Mouse (Mus musculus): ENCODE data around the gene Commd7.

- no peak for TF ChIP-seq ZNF384 (IDR thresholded peaks at IDR 0.05; ENCODE audit: low read depth, low read length)
- TF ChIP-seq HCFC1 (IDR thresholded peaks at IDR 0.05; ENCODE audit: borderline replicate concordance, insufficient read depth, low read length), result no peak
- TF ChIP-seq CHD2 (IDR thresholded peaks at IDR 0.05; ENCODE audit: low read depth, low read length), result no peak
These were observed 19.1 kb upstream of the Commd7 start for GRCm38 (mm10) chr2:153651681-153652080.
